Mouse (Mus musculus) R1 (cell line): Measurements from ENCODE around the gene Zscan5b.
"Not testable (repeated sequence)": the region's sequence is repeated elsewhere in the genome, so short reads cannot be mapped to it uniquely, and the experiment has no call there.

Experiments used
- DNase-seq: peaks from one replicate; pipeline ENCODE4 v3.0.0-alpha.2; 2018; ENCODE audit warnings: low read depth, low spot score

Zscan5b gene

DNA sequence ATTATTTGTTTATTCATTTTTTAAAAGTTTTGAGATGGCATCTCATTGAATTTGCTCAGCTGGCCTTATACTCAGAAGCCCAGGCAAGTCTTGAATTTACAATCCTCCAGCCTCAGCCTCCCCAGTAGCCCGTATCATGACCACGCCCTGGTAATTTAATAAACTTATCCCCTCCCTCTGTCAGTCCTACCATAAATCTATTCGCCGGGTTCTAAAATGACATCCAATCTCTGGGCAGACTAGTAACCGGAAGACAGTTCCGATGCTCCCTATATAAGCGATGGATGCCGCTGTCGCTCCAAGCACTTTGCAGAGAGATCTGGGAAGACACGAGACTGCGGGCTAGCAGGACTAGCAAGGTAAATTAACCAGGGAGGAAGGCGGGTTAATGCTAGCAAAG, at the start of gene Zscan5b:
Zscan5b (plus strand) TSS at position 301 of the 400 bp plus-strand sequence.
- no peak for DNase-seq

DNA sequence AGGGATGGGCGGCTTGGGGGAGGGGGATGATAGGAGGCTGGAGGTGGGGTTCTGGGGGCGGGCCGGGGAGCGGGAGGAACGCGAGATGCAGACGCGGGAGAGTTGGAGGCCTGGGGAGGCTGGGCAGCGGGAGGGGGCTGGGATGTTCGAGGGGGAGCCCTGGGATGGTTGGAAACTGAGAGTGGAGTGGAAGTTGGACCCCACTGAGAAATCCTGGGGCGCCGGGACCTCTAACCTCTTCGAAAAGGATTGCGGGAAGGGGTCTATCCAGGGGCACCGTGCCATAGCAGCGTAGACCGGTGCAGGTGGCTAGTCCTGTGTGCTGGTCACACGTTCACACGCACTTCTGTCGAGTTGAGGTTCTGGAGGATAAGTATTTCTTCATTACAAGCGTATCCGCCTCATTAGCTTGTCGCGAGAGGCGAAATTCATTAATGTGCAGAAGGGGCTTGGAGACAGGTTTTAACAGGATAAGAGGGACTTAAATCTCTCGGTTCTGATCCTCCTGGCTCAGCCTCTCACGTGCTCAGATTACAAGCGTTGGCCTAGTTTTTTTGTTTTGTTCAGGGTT, 49.3 kb upstream of the Zscan5b start:
- DNase-seq: peak; percentile 73

DNA sequence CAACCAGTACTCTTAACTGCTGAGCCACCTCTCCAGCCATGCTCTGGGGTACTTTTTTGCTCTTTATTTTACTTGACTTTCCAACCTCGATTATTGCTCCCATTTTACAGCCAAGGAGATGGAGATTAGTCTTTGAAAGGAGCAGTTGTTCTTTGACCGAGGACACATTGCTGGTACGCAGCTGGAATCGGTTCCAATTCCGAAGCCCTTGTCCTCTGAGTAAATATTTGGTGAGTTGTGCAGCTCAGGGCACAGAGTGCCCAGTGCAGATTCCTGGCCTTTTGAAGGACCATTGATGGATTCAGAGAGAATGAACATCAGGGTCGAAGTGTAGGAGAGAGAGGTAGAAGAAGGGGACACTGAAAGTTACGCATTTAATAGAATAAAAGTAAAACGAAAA, 48.2 kb upstream of the Zscan5b start:
- no peak for DNase-seq

DNA sequence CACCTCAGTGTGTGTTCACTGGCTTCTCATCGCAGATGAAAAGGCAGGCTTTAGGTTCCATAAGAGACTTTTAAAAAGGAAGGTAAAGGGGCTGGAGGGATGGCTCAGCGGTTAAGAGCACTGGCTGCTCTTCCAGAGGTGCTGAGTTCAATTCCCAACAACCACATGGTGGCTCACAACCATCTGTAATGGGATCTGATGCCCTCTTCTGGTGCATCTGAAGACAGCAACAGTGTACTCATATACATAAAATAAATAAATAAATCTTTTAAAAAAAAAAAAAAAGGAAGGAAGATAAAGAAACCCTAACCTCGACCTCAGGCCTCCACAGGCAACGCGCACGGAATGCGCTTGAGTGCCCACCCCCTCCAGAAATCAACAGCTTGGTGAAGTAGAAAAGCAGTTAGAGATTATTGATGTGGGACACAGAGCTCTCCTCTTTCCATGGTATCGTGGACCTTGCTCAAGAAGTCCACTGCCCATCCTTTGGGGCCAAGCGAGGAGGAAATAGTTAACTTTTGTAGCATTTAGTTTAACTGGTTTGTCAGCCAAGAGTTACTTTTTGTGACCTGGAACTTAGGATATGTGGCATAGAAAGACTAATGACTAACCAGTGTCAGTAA, 47.6 kb upstream of the Zscan5b start:
- not testable (repeated sequence) for DNase-seq

DNA sequence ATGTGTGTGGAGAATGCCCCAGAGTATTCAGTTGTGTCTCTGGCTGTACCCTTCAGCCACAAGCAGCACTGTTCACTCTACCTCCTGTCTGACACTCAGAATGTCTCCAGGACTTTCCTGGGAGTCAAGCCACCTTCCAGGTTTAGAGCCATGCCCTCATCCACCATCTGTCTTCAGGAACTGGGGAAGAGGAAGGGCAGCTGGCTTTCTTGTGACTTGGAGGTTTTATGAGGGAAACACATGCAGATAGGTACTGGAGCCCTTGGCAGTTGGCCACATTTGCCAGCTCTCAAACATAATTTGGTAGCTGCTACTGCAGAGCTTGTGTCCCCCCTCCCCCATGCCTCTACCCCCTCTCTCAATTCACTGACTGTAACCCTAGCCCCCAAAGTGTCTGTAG, 43.1 kb upstream of the Zscan5b start:
- DNase-seq: no peak

DNA sequence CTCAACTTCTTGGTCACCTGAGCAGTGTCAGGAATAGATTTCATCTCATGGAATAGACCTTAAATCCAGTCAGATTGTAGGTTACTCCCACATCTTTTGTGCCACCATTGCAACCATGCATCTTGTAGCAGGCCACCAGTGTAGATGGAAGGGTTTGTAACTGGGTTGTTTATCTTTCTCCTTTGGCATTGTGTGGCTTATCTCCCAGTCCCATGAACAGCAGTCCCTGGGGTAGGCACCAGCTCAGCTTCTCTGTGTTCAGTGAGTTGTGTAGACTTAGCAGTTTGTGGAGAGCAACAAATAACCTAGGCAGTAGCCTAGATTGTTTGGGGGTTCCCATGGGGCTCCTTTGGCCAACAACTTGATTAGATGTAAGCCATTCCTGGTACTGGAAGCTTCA, 39.2 kb upstream of the Zscan5b start:
- DNase-seq: no peak

DNA sequence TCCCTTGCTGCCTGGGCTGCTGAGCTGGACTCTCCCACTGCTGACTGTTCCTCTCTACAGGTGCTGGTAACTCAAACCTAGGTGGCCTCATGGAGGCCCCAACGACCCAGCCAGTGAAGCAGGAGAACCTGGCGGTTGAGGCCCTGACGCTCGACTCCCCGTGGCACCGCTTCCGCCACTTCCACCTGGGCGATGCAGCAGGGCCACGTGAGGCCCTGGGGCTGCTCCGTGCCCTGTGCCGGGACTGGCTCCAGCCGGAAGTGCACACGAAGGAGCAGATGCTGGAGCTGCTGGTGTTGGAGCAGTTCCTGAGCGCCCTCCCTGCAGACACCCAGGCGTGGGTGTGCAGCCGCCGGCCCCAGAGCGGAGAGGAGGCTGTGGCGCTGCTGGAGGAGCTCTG, 38.3 kb upstream of the Zscan5b start:
- no peak for DNase-seq

DNA sequence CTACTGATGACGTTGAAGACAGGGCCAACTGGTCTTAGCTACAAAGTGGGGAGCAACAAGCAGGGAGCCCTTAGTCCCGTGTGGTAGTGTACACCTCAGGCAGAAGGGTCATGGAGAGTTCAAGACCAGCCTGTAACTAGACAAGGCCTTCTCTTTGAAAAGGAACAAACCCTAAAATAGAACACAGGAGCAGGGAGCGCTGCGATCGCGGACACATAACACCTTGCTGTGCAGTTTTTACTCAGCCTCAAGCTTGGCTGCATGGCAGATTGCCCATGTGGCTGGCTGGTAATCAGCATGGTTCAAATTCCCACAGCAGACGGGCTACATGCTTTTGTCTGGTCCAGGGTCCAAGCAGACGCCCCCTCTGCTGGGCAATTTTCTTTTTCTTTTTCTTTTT, 37.6 kb upstream of the Zscan5b start:
- DNase-seq: no peak

DNA sequence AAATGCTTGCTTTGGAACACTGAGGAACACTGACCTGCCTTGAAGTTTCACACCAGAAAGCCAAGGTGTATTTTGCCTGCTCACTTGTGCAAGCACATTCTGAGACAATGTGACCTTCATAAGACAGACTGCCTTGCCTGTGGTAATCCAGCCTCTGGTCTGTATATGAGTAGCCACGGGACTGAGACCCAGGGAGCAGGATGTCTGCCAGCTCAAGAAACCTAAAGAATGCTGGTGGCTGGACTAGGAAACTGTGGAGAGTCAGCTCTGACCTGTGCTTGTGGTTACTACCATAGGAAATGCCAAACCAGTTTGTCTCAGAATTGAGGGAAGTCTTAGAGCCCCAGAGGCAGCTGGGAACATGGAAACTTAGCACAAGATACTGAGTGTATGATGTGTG, 36.7 kb upstream of the Zscan5b start:
- no peak for DNase-seq

DNA sequence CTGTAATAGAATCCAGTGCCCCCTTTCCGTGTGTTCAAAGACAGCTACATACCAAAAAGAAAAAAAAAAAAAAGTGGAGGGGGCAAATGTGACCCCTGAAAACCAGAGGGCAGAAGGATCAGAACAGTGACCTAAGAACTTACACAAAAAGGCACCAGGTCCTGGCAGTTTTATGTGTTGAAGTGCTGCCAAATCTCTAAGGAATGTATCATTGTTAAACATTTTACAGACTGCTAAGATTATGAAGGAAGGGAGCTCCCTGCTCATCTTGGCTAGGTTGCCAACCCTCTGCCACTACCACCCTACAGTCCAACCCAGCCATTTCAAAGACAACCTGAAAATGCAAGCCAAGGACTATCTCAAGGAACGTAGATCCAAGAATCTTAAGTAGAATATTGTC, 35.9 kb upstream of the Zscan5b start:
- DNase-seq: no peak

DNA sequence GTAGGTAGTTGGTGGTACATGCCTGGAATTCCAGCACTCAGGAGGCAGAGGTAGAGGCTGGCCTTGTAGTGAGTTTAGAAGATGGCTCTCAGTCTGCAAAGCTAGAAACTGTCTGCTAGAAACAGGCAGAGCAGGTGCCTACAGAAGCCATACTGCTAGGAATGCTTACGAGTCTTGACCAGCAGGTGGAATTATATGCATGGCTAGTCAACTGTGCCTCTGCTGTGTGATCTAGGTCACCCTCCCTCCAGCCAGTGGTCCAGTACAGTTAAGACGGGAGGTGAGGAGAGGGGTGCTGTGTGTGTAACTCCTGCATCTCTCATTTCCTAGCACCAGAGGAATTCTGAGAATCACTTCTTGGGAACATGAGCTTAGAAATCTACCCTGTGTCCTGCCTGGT, 35.3 kb upstream of the Zscan5b start:
- DNase-seq: no peak

DNA sequence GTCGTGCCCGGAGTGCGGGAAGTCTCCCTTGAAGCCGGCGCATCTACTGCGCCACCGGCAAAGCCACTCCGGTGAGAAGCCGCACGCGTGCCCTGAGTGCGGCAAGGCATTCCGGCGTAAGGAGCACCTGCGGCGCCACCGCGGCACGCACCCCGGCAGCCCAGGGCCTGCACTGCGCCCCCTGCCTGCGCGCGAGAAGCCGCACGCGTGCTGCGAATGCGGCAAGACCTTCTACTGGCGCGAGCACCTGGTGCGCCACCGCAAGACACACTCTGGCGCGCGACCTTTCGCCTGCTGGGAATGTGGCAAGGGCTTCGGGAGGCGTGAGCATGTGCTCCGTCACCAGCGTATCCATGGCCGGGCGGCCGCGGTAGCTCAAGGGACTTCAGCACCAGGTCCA, 32.5 kb upstream of the Zscan5b start:
- DNase-seq: peak; percentile 83

DNA sequence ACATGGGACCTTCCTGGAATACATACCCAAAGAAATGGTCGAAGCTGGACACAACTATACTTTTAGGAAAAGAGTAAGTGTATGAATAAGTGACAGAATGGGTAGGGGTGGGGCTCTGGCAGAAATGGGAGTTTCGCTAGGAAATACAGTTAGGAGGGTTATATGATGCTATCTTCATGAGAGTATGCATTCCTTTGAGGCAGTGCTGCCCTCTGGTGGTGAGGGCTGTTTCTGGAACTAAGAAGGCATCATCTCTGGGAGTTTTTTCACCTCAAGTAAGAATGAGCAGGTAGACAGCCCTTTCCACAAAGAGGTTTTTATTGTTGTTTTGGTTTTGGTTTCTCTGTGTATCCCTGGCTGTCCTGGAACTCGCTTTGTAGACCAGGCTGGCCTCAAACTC, 30.7 kb upstream of the Zscan5b start:
- peak; percentile 85 for DNase-seq

DNA sequence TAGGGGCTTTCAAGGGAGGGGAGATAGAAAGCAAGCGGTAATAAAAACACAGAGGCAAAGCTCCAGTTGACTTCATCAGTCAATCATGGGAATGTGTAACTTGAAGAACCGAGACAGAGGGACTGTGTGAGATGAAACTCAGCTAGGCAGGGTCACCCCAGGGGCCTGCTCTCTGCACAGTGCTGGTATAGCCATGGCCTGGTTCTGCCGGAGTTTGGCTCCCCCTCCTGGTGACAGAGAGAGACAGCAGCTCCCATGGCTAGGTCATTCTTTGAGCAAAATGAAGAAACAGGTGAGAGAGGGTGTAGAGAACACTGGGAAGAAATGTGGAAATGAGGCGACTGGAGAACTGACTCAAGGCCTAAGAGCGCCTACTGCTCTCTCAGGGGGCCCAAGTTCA, 27.9 kb upstream of the Zscan5b start:
- peak; percentile 77 for DNase-seq

DNA sequence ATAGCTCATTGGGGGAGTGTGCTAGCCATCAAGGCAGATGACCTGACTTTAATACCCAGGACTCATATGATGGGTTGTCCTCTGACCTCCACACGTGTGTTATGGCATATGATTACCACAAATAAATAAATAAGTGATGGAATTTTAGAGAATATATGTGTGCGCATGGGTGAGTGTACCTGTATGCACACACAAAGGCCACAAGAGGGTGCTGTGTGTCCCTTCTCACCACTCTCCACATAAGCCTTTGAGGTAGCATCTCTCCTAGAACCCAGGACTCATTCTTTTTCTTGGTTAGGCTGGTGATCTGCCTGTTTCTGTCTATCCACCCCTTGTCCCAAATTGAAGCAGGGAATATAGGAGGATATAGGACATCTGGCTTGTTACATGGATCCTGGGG, 26.3 kb upstream of the Zscan5b start:
- peak; percentile 52 for DNase-seq

DNA sequence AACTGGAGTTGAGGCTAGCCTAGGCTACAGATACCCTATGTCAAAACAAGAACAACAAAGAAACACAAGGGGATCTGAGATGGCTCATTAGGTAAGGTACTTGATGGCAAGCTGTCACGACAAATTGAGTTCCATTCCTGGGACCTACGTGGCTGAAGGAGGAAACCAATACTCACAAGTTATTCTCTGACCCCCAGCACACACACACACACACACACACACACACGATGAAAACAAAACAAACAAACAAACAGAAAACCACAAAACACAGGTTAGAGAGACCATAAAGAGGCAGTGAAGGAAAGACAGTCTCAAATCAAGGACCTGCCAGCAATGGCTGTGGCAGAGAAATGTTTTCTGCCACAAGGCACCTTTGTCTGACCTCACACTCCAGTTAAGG, 25.3 kb upstream of the Zscan5b start, which contains the start of gene Galp:
Galp (plus strand) TSS at position 301 of the 400 bp plus-strand sequence.
- no peak for DNase-seq

DNA sequence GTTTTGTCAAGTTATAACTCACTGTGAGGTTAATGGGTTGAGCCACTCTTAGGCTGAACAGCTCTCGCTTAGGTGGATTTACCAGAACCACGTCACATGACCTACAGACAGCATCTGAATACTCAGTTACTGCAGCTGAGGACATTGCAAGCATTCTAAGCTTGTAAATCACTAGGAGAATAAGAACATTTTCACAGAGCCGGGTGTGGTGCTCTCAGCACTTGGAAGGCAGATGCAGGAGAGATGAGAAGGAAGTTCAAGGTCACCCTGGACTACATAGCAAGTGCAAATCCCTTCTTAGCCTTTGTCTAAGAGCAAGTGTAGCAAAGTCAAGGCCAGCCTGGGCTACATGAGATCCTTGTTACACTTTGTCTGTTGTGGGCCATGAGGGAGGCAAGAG, 17.9 kb upstream of the Zscan5b start:
- peak; percentile 83 for DNase-seq

DNA sequence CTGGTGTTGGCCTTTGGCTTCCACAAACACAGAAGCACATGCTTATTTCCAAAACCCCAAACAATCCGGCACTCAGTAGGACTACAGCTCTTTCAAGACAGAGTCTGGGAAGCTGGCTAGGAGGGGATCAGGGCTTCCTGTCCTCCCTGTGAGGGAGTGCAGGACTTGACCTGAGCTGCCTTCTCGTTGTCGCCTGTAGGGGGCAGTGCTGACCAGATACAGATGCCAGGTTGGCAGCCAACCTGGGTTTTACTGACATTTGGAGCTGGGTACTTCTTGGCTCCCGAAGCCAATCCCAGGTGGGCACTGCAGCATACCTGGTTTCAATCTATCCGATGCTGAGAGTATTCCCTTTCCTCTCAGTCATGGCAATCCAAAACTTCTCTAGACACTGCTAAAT, 8.9 kb upstream of the Zscan5b start:
- peak; percentile 73 for DNase-seq

DNA sequence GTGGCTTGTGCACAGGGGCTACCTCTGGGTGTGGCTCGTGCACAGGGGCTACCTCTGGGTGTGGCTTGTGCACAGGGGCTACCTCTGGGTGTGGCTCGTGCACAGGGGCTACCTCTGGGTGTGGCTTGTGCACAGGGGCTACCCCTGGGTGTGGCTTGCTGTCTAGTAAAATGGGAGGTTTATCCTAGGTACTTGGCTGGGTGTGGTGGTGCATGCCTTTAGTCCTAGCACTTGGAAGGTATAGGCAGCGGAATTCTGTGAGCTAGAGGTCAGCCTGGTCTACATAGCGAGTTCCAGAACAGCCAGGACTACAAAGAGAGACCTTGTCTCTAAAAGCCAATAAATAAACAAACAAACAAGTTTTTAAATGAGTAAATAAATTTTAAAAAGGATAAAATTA, 7.4 kb upstream of the Zscan5b start:
- peak; percentile 66 for DNase-seq

DNA sequence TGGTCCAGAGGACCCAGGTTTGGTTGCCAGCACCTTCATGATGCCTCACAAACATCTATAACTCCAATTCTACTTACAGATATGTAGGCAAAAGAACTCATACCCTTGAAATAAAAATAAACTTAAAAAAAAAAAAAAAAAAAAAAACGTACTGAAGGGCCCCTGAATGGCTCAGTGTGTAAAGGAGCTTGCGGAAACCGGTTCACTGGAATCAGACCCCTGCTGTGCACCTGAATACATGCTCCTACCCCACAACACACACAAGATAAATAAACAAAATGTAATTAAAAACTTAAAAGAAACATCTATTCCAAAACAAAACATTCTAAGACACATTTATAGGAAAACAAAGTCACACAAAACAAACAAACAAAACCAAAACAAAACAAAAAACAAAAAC, 1.9 kb upstream of the Zscan5b start:
- DNase-seq: peak; percentile 53

DNA sequence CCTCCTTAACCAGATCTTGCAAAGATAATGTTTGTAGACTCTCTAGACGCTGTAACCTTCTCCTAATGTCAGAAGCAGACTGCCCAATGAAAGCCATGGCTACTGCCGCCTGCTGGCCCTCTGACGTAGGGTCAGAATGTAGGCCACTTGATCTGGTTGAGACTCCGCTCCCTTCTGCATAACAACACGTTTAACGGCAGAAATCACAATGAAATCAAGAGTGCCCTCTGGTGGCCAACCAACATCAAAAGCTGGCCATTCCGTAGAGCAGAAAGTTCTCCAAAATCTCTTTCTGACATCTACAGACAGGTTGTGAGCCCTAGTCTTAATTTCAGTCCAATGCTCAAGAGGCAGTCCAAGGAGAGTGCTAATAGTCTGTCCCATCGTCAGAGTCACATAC, 6.4 kb downstream of the Zscan5b start:
- DNase-seq: peak; percentile 87

DNA sequence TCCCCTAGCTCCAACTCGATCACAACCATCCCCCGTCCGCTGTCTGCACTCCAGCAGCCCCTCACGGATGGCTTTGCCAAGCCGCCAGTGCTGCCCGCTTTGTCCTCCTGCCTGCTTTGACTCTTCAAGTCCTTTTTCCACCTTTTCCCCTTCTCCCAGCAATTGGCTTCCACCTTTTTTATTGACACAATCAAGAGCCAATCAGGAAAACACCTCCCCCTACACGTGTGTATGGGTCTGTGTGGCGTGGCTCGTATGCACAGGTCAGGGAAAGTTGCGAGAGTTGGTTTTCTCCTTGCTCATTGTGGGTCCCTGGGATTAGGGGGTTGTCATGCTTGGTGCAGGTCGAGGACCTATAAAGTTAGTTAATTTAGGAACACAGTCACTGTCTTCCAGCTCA, 17.7 kb downstream of the Zscan5b start:
- DNase-seq: peak; percentile 92

DNA sequence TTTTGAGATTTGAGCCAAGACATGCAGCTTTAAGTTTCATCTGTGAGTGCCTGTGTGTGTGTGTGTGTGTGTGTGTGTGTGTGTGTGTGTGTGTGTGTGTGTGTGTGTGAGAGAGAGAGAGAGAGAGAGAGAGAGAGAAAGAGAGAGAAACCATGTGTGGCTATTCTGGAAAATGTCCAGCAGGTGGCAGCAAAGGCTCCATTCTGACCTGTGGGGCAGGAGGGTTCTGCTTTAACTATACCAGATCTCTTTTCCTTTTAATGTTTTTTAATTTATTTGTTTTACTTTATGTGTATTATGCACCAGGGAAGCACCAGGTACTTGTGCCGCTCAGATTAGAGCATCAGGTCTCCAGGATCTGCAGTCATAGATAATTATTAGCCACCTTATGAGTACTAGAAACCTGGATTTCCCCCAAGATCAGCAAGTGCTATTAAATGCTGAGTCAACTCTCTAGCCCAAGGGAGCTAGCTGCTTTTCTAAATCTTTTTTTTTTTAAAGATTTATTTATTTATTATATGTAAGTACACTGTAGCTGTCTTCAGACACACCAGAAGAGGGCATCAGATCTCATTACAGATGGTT, 18.9 kb downstream of the Zscan5b start:
- DNase-seq: peak; percentile 74
